In genomic region chr6:145173781-145174191, GRCm38 (mm10) we compare ENCODE assay signal across 8 mouse cellular contexts. TPM values are rescaled to one million over a fixed set of nuclear protein-coding genes. Genes with fewer than 3 reads are reported as not detected.
DNase-seq lines count a peak whose midpoint lies in the region; ATAC-seq and TF ChIP-seq lines count a peak whose summit lies in the region.

No protein-coding gene starts in this region.

- no peaks in the 10 kb centered on the region for H3K36me3 ChIP-seq in embryonic facial prominence, embryonic 12.5 days
- no peaks in the 10 kb centered on the region for H3K36me3 ChIP-seq in heart, embryonic 11.5 days (ENCODE audit: control insufficient read depth, insufficient read depth, low read length)
- H3K36me3 ChIP-seq in lung, embryonic 14.5 days (ENCODE audit: insufficient read depth): no peaks in the 10 kb centered on the region

- 0 out of 2 replicates have a peak overlapping the region, but pooled peaks have one; percentile 19 for H3K9ac ChIP-seq in embryonic facial prominence, embryonic 12.5 days
- peak overlapping the region; percentile 52 for H3K9ac ChIP-seq in heart, embryonic 11.5 days (ENCODE audit: low read depth, low read length)
- H3K9ac ChIP-seq in lung, embryonic 14.5 days: no peak overlapping the region

- H3K9me3 ChIP-seq in embryonic facial prominence, embryonic 12.5 days: no peaks in the 10 kb centered on the region
- no peaks in the 10 kb centered on the region for H3K9me3 ChIP-seq in heart, embryonic 11.5 days (replicated peaks; ENCODE audit: control insufficient read depth, low read length)
- no peaks in the 10 kb centered on the region for H3K9me3 ChIP-seq in lung, embryonic 14.5 days (ENCODE audit: low read depth, low read length)

- TF ChIP-seq CTCF in lung, embryonic 14.5 days (IDR thresholded peaks at IDR 0.05; ENCODE audit: low read depth): no peak

- peaks cover 9% of the 10 kb centered on the region; the same call in 1 of the 2 replicates for H3K27me3 ChIP-seq in embryonic facial prominence, embryonic 12.5 days
- H3K27me3 ChIP-seq in heart, embryonic 11.5 days (ENCODE audit: control insufficient read depth, insufficient read depth, low read length): peaks cover 8% of the 10 kb centered on the region
- 0 out of 2 replicates have a peak, but pooled peaks cover 5% of the 10 kb centered on the region for H3K27me3 ChIP-seq in lung, embryonic 14.5 days (ENCODE audit: insufficient read depth, low read length)

- peak; percentile 89 to 95 for DNase-seq in adrenal gland, adult (ENCODE audit: inconsistent age in 2 of 2, low spot score in 1 of 2)
- DNase-seq in kidney, adult 9 months: peak; percentile 93
- peak; percentile 93 for DNase-seq in lung, embryonic 14.5 days
- peak; percentile 92 for DNase-seq in ovary, postnatal 36 days (ENCODE audit: low spot score)
- no peak for DNase-seq in left cerebral cortex, adult 8-10 months (ENCODE audit: low spot score in 2 of 2)

- peak overlapping the region; percentile 27 for H3K4me2 ChIP-seq in embryonic facial prominence, embryonic 12.5 days (replicated peaks)
- peak overlapping the region; percentile 50 for H3K4me2 ChIP-seq in heart, embryonic 11.5 days
- peak overlapping the region; percentile 44 for H3K4me2 ChIP-seq in lung, embryonic 14.5 days

- 0 out of 2 replicates have a peak overlapping the region, but pooled peaks have one; percentile 12 for H3K27ac ChIP-seq in embryonic facial prominence, embryonic 12.5 days
- H3K27ac ChIP-seq in heart, embryonic 11.5 days (ENCODE audit: low read depth, low read length): peak overlapping the region; percentile 70
- H3K27ac ChIP-seq in lung, embryonic 14.5 days (ENCODE audit: low read depth): no peak overlapping the region

- WGBS in embryonic facial prominence, embryonic 12.5 days: 5% methylated on average over 11 of the region's 11 CpGs
- 3% methylated on average over 11 of the region's 11 CpGs for WGBS in heart, embryonic 11.5 days (ENCODE audit: insufficient replicate concordance)
- WGBS in lung, embryonic 14.5 days: 5% methylated on average over 11 of the region's 11 CpGs

- peaks cover 18% of the 10 kb centered on the region for H3K4me1 ChIP-seq in embryonic facial prominence, embryonic 12.5 days
- H3K4me1 ChIP-seq in heart, embryonic 11.5 days (ENCODE audit: control insufficient read depth, insufficient read depth, low read length): peaks cover 34% of the 10 kb centered on the region
- peaks cover 7% of the 10 kb centered on the region for H3K4me1 ChIP-seq in lung, embryonic 14.5 days (ENCODE audit: insufficient read depth)

- peak; percentile 71 for ATAC-seq in embryonic facial prominence, embryonic 12.5 days (ENCODE audit: insufficient number of reproducible peaks, insufficient read depth, low FRiP score, low TSS enrichment)
- ATAC-seq in heart, embryonic 11.5 days (replicated peaks; ENCODE audit: insufficient number of reproducible peaks, low FRiP score, low TSS enrichment): peak; percentile 73
- ATAC-seq in lung, embryonic 14.5 days (ENCODE audit: insufficient read depth): peak; percentile 84
- ATAC-seq in activated CD4-positive, CD25-positive, alpha-beta regulatory T cell, adult 4 months: no peak

- H3K4me3 ChIP-seq in embryonic facial prominence, embryonic 12.5 days: no peak overlapping the region
- no peak overlapping the region for H3K4me3 ChIP-seq in heart, embryonic 11.5 days (ENCODE audit: low read depth, low read length)
- H3K4me3 ChIP-seq in lung, embryonic 14.5 days (ENCODE audit: low read depth, low read length): no peak overlapping the region

RNA-seq across cellular contexts. Expression of gene Casc1, which starts 37.0 kb away (rescaled TPM):
- 0.27 and 0.35 TPM in 2 replicates for polyA plus RNA-seq in embryonic facial prominence, embryonic 12.5 days (2016; fragmentation: Nextera tagmentation; extraction: Ambion mirVana)
- polyA plus RNA-seq in heart, embryonic 11.5 days (2014; fragmentation: Nextera tagmentation; extraction: Ambion mirVana): 0.34 and 0.42 TPM in 2 replicates
- polyA plus RNA-seq in lung, embryonic 14.5 days (2014; fragmentation: Nextera tagmentation; extraction: Ambion mirVana): 0.50 and 0.77 TPM in 2 replicates
- total RNA-seq in left cerebral cortex, adult 8-10 months (2022): 1 to 10 TPM; 1.1 to 1.9 (median 1.2) TPM
- polyA plus RNA-seq in activated CD4-positive, CD25-positive, alpha-beta regulatory T cell, adult 4 months (2017; shearing (Covaris generic)): under 1 TPM; 0.19 to 0.57 TPM

RNA-seq across cellular contexts. Expression of gene Etfrf1, which starts 37.1 kb away (rescaled TPM):
- 37.5 and 38.1 TPM in 2 replicates for polyA plus RNA-seq in embryonic facial prominence, embryonic 12.5 days (2016; fragmentation: Nextera tagmentation; extraction: Ambion mirVana)
- 57.2 and 62.5 TPM in 2 replicates for polyA plus RNA-seq in heart, embryonic 11.5 days (2014; fragmentation: Nextera tagmentation; extraction: Ambion mirVana)
- 23.9 and 24.5 TPM in 2 replicates for polyA plus RNA-seq in lung, embryonic 14.5 days (2014; fragmentation: Nextera tagmentation; extraction: Ambion mirVana)
- 10 to 100 TPM; 24.0 to 27.9 (median 26.4) TPM for total RNA-seq in left cerebral cortex, adult 8-10 months (2022)
- polyA plus RNA-seq in activated CD4-positive, CD25-positive, alpha-beta regulatory T cell, adult 4 months (2017; shearing (Covaris generic)): 10 to 100 TPM; 16.3 to 26.0 TPM

RNA-seq across cellular contexts. Expression of gene Lrmp, which starts 58.3 kb away (rescaled TPM):
- polyA plus RNA-seq in embryonic facial prominence, embryonic 12.5 days (2016; fragmentation: Nextera tagmentation; extraction: Ambion mirVana): 2.1 and 3.0 TPM in 2 replicates
- polyA plus RNA-seq in heart, embryonic 11.5 days (2014; fragmentation: Nextera tagmentation; extraction: Ambion mirVana): 3.0 and 3.5 TPM in 2 replicates
- polyA plus RNA-seq in lung, embryonic 14.5 days (2014; fragmentation: Nextera tagmentation; extraction: Ambion mirVana): 1.4 and 2.3 TPM in 2 replicates
- 1 to 10 TPM; 1.8 to 8.3 (median 4.6) TPM for total RNA-seq in left cerebral cortex, adult 8-10 months (2022)
- polyA plus RNA-seq in activated CD4-positive, CD25-positive, alpha-beta regulatory T cell, adult 4 months (2017; shearing (Covaris generic)): 100 to 1,000 TPM; 110 to 124 TPM

Comparison
In these comparisons a context has a peak if more than half of its experiments do, and no peak if none do; other contexts are left out.
1. DNase-seq: peak in adrenal gland, adult (2 of 2), kidney, adult 9 months (single experiment), lung, embryonic 14.5 days (single experiment) and ovary, postnatal 36 days (single experiment); none in left cerebral cortex, adult 8-10 months (0 of 2).
2. RNA of gene Lrmp, which starts 58.3 kb away (polyA plus RNA-seq): 110 to 124 TPM in activated CD4-positive, CD25-positive, alpha-beta regulatory T cell, adult 4 months; 3.0 to 3.5 TPM in heart, embryonic 11.5 days, 2.1 to 3.0 TPM in embryonic facial prominence, embryonic 12.5 days and 1.4 to 2.3 TPM in lung, embryonic 14.5 days; every median in the first group is over 10 times any median in the second.
3. Peak in every context shown above with its lines, with median percentiles within 50 percentile points of each other: H3K4me2 ChIP-seq.